Mouse (Mus musculus) urinary bladder, postnatal 4 days (tissue): ENCODE results near the gene Srrt.
A peak's percentile ranks its signal among the peaks of the same experiment; 100 is the strongest.

Experiments
- DNase-seq, 2 experiments: peaks; one replicate each; pipeline ENCODE4 v3.0.0; 2021 to 2022; ENCODE audit warnings: low spot score in 2 of 2

Srrt gene

GRCm38 (mm10) chr5:137337190-137337589, 29.7 kb upstream of the Srrt start:
- no peak for DNase-seq

- no peak for DNase-seq
Observed at GRCm38 (mm10) chr5:137335066-137335465, 27.6 kb upstream of the Srrt start.

GRCm38 (mm10) chr5:137334317-137334716, 26.8 kb upstream of the Srrt start:
- DNase-seq: no peak

- peak; percentile 89 to 97 for DNase-seq
Observed at GRCm38 (mm10) chr5:137333512-137334174, 26.2 kb upstream of the Srrt start, which contains the start of gene Slc12a9. Gene Slc12a9 (minus strand): TSS chr5:137333597.

- DNase-seq: no peak
Observed at GRCm38 (mm10) chr5:137332857-137333511, 25.5 kb upstream of the Srrt start.

- DNase-seq: no peak
Observed at GRCm38 (mm10) chr5:137330910-137331309, 23.4 kb upstream of the Srrt start.

GRCm38 (mm10) chr5:137320996-137321395, 13.5 kb upstream of the Srrt start:
- no peak for DNase-seq

- DNase-seq: no peak
Observed at GRCm38 (mm10) chr5:137318570-137318969, 11.1 kb upstream of the Srrt start.

- no peak for DNase-seq
Observed at GRCm38 (mm10) chr5:137317361-137317760, 9.9 kb upstream of the Srrt start.

GRCm38 (mm10) chr5:137315084-137315903, 7.8 kb upstream of the Srrt start:
- peak in 1 of 2 experiments; percentile 41 for DNase-seq

GRCm38 (mm10) chr5:137314193-137315083, 7.0 kb upstream of the Srrt start, which contains the start of gene Trip6:
Gene Trip6 (minus strand): TSS chr5:137314404.
- peak; percentile 93 to 97 for DNase-seq

- DNase-seq: no peak
Observed at GRCm38 (mm10) chr5:137313466-137314192, 6.2 kb upstream of the Srrt start.

GRCm38 (mm10) chr5:137308356-137308755, 882 bp upstream of the Srrt start:
- DNase-seq: no peak

- no peak for DNase-seq
Observed at GRCm38 (mm10) chr5:137306439-137307005, 952 bp downstream of the Srrt start.

GRCm38 (mm10) chr5:137305822-137306221, 1.7 kb downstream of the Srrt start:
- no peak for DNase-seq

- no peak for DNase-seq
Observed at GRCm38 (mm10) chr5:137304816-137305215, 2.7 kb downstream of the Srrt start.

- no peak for DNase-seq
Observed at GRCm38 (mm10) chr5:137304165-137304564, 3.3 kb downstream of the Srrt start.

GRCm38 (mm10) chr5:137303609-137304008, 3.9 kb downstream of the Srrt start:
- DNase-seq: no peak

GRCm38 (mm10) chr5:137301253-137301652, 6.2 kb downstream of the Srrt start:
- no peak for DNase-seq

GRCm38 (mm10) chr5:137299240-137299639, 8.2 kb downstream of the Srrt start:
- no peak for DNase-seq
